Comparison of ENCODE assay signal across 23 mouse cellular contexts in genomic region chr10:85538051-85538753, GRCm38 (mm10).
A peak's percentile ranks its signal among the peaks of the same experiment; 100 is the strongest.
DNase-seq lines count a peak whose midpoint lies in the region; ATAC-seq and TF ChIP-seq lines count a peak whose summit lies in the region.
"Had no signal": no experiment of that assay in that cellular context is flagged by ENCODE, and none has a peak within 500 bp of the region (broad histone marks: within the 10 kb centered on the region; RNA-seq: fewer than 3 reads in every experiment).

No protein-coding gene starts in this region.

- intact Hi-C loops in heart, postnatal 36 days (cut with DNase I), result loop anchor here (5.0 kb wide), 1 partner anchor 316 kb away; no protein-coding TSS in a partner anchor

- in situ Hi-C loops in ES-E14 (cut with MboI; ENCODE audit: low sequenced_read_pairs in 2 of 2, unreplicated experiment in 2 of 2), result no loop called here

- no peak for TF ChIP-seq CTCF in ES-Bruce4 (IDR thresholded peaks at IDR 0.05; ENCODE audit: low read depth, low read length)

- H3K27ac ChIP-seq in midbrain, embryonic 11.5 days (ENCODE audit: low read depth, low read length), result no peak overlapping the region
- no peak overlapping the region for H3K27ac ChIP-seq in midbrain, embryonic 13.5 days
- H3K27ac ChIP-seq in ES-Bruce4 (ENCODE audit: insufficient read depth, low read length) (peak overlapping the region; percentile 99), ES-E14 (ENCODE audit: insufficient read depth, low read depth, low read length, poor library complexity, severe bottlenecking) (peak overlapping the region; percentile 100)
- no peak overlapping the region for H3K27ac ChIP-seq in hindbrain, embryonic 13.5 days
- H3K27ac ChIP-seq: embryonic facial prominence, embryonic 13.5 days; embryonic facial prominence, embryonic 15.5 days had no signal

- TF ChIP-seq EP300 in ES-Bruce4 (IDR thresholded peaks at IDR 0.05; ENCODE audit: insufficient read depth, low read depth, low read length), result peak; percentile 90

- no peak overlapping the region for H3K4me3 ChIP-seq in midbrain, embryonic 11.5 days (ENCODE audit: low read depth, low read length)
- no peak overlapping the region for H3K4me3 ChIP-seq in midbrain, embryonic 13.5 days (replicated peaks)
- H3K4me3 ChIP-seq in ES-Bruce4 (ENCODE audit: low read depth, low read length), result no peak overlapping the region
- H3K4me3 ChIP-seq in ES-E14 (ENCODE audit: insufficient read depth in 1 of 2, low read depth in 1 of 2, low read length in 2 of 2, poor library complexity in 1 of 2, severe bottlenecking in 1 of 2), result no peak overlapping the region; a peak in 1 of 4 replicates
- H3K4me3 ChIP-seq in hindbrain, embryonic 13.5 days, result no peak overlapping the region
- H3K4me3 ChIP-seq: embryonic facial prominence, embryonic 13.5 days; embryonic facial prominence, embryonic 15.5 days; erythroblast, embryonic 14.5 days; forebrain, embryonic 10.5 days; forebrain, embryonic 12.5 days; forebrain, embryonic 15.5 days had no signal

- WGBS in midbrain, embryonic 11.5 days, result 89% methylated on average over 11 of the region's 11 CpGs
- WGBS in midbrain, embryonic 13.5 days, result 89% methylated on average over 11 of the region's 11 CpGs
- 91% methylated on average over 11 of the region's 11 CpGs for WGBS in hindbrain, embryonic 13.5 days

- no peak overlapping the region for H3K4me2 ChIP-seq in midbrain, embryonic 11.5 days
- no peak overlapping the region for H3K4me2 ChIP-seq in midbrain, embryonic 13.5 days (replicated peaks)
- no peak overlapping the region for H3K4me2 ChIP-seq in hindbrain, embryonic 13.5 days
- H3K4me2 ChIP-seq: embryonic facial prominence, embryonic 13.5 days; embryonic facial prominence, embryonic 15.5 days; forebrain, embryonic 12.5 days; forebrain, embryonic 15.5 days had no signal

- no peaks in the 10 kb centered on the region for H3K36me3 ChIP-seq in midbrain, embryonic 11.5 days (ENCODE audit: control insufficient read depth, insufficient read depth, low read length)
- no peaks in the 10 kb centered on the region for H3K36me3 ChIP-seq in midbrain, embryonic 13.5 days
- no peaks in the 10 kb centered on the region for H3K36me3 ChIP-seq in ES-Bruce4 (ENCODE audit: control insufficient read depth, insufficient read depth, low read length, poor library complexity, severe bottlenecking)
- H3K36me3 ChIP-seq in ES-E14 (ENCODE audit: control insufficient read depth, insufficient read depth, low read length, poor library complexity, severe bottlenecking), result no peaks in the 10 kb centered on the region
- H3K36me3 ChIP-seq in hindbrain, embryonic 13.5 days, result no peaks in the 10 kb centered on the region
- H3K36me3 ChIP-seq: embryonic facial prominence, embryonic 13.5 days; embryonic facial prominence, embryonic 15.5 days; forebrain, embryonic 10.5 days; forebrain, embryonic 12.5 days; forebrain, embryonic 15.5 days had no signal

- no peak for TF ChIP-seq POLR2A in ES-Bruce4 (IDR thresholded peaks at IDR 0.05; ENCODE audit: insufficient read depth, low read length)

- peaks cover 12% of the 10 kb centered on the region for H3K4me1 ChIP-seq in midbrain, embryonic 11.5 days (ENCODE audit: control insufficient read depth, insufficient read depth, low read length)
- peaks cover 26% of the 10 kb centered on the region for H3K4me1 ChIP-seq in midbrain, embryonic 13.5 days (replicated peaks)
- peaks cover 14% of the 10 kb centered on the region for H3K4me1 ChIP-seq in ES-Bruce4 (ENCODE audit: control insufficient read depth, insufficient read depth, low read length)
- H3K4me1 ChIP-seq in ES-E14 (ENCODE audit: control insufficient read depth in 2 of 2, insufficient read depth in 2 of 2, low read length in 2 of 2, poor library complexity in 1 of 2), result peaks cover 19 to 41% of the 10 kb centered on the region in 2 experiments
- H3K4me1 ChIP-seq in hindbrain, embryonic 13.5 days (replicated peaks), result peaks cover 19% of the 10 kb centered on the region
- H3K4me1 ChIP-seq: embryonic facial prominence, embryonic 15.5 days had no signal

- H3K9me3 ChIP-seq in midbrain, embryonic 11.5 days (ENCODE audit: control insufficient read depth, low read length), result no peaks in the 10 kb centered on the region
- H3K9me3 ChIP-seq in midbrain, embryonic 13.5 days, result no peaks in the 10 kb centered on the region
- H3K9me3 ChIP-seq in ES-Bruce4 (replicated peaks; ENCODE audit: control insufficient read depth, insufficient read depth, low read length, poor library complexity, severe bottlenecking), result 0 out of 2 replicates have a peak, but pooled peaks cover 6% of the 10 kb centered on the region
- H3K9me3 ChIP-seq in ES-E14 (ENCODE audit: control insufficient read depth, insufficient read depth, low read depth, low read length), result no peaks in the 10 kb centered on the region
- H3K9me3 ChIP-seq in hindbrain, embryonic 13.5 days, result no peaks in the 10 kb centered on the region
- H3K9me3 ChIP-seq: embryonic facial prominence, embryonic 13.5 days; embryonic facial prominence, embryonic 15.5 days; forebrain, embryonic 10.5 days; forebrain, embryonic 12.5 days; forebrain, embryonic 15.5 days had no signal

- H3K9ac ChIP-seq in midbrain, embryonic 11.5 days (ENCODE audit: low read length), result no peak overlapping the region
- H3K9ac ChIP-seq in midbrain, embryonic 13.5 days (replicated peaks), result no peak overlapping the region
- no peak overlapping the region for H3K9ac ChIP-seq in ES-Bruce4 (ENCODE audit: low read depth, poor library complexity, severe bottlenecking)
- peak overlapping the region; percentile 70; the same call in 1 of the 2 replicates for H3K9ac ChIP-seq in ES-E14 (ENCODE audit: insufficient read depth, low read depth, low read length, poor library complexity, severe bottlenecking)
- no peak overlapping the region for H3K9ac ChIP-seq in hindbrain, embryonic 13.5 days
- H3K9ac ChIP-seq: embryonic facial prominence, embryonic 13.5 days; embryonic facial prominence, embryonic 15.5 days; forebrain, embryonic 12.5 days; forebrain, embryonic 15.5 days had no signal

- ATAC-seq in midbrain, embryonic 11.5 days (ENCODE audit: low FRiP score), result no peak
- no peak for ATAC-seq in midbrain, embryonic 13.5 days
- ATAC-seq in hindbrain, embryonic 13.5 days (ENCODE audit: low FRiP score), result no peak
- ATAC-seq: forebrain, embryonic 15.5 days had no signal

- no peaks in the 10 kb centered on the region for H3K27me3 ChIP-seq in midbrain, embryonic 11.5 days (ENCODE audit: control insufficient read depth, insufficient read depth, low read length)
- H3K27me3 ChIP-seq in midbrain, embryonic 13.5 days, result no peaks in the 10 kb centered on the region
- no peaks in the 10 kb centered on the region for H3K27me3 ChIP-seq in ES-Bruce4 (ENCODE audit: control insufficient read depth, insufficient read depth, low read length, poor library complexity, severe bottlenecking)
- 0 out of 2 replicates have a peak, but pooled peaks cover 5% of the 10 kb centered on the region for H3K27me3 ChIP-seq in hindbrain, embryonic 13.5 days
- H3K27me3 ChIP-seq: embryonic facial prominence, embryonic 15.5 days; forebrain, embryonic 12.5 days; forebrain, embryonic 15.5 days had no signal

- DNase-seq in midbrain, embryonic 11.5 days (ENCODE audit: low spot score, missing footprints), result peak; percentile 76
- no peak for DNase-seq in ES-E14 (ENCODE audit: low read depth, low spot score)
- DNase-seq in ZHBTc4 (ENCODE audit: low read depth, low spot score), result peak; percentile 73
- DNase-seq in heart, postnatal 36 days, result no peak
- no peak for DNase-seq in adrenal gland, postnatal 10 days
- DNase-seq: adrenal gland, adult 2 months; adrenal gland, postnatal 14 days; adrenal gland, postnatal 36 days; cerebellum, adult 11-12 months; cerebellum, adult 2 months; cerebellum, adult 9-10 months; cerebellum, postnatal 10 days; cerebellum, postnatal 25 days; embryo, embryonic 11 days had no signal

TF ChIP-seq in ES-E14, 5 proteins besides CTCF, POLR2A, EP300 and RAD21:
- TF ChIP-seq CHD2 (IDR thresholded peaks at IDR 0.05; ENCODE audit: low read depth, low read length) (no peak), HCFC1 (IDR thresholded peaks at IDR 0.05; ENCODE audit: borderline replicate concordance, insufficient read depth, low read length) (no peak), ZC3H11A (IDR thresholded peaks at IDR 0.05; ENCODE audit: borderline replicate concordance, low read depth, low read length) (no peak), ZNF384 (IDR thresholded peaks at IDR 0.05; ENCODE audit: low read depth, low read length) (no peak), MAFK (IDR thresholded peaks at IDR 0.05; ENCODE audit: insufficient read depth, low read depth, low read length) (no peak)

Comparison
In these comparisons a context has a peak if more than half of its experiments do, and no peak if none do; other contexts are left out.
1. DNase-seq: peak in midbrain, embryonic 11.5 days (single experiment) and ZHBTc4 (single experiment); none in ES-E14 (single experiment), heart, postnatal 36 days (0 of 2) and adrenal gland, postnatal 10 days (single experiment).
2. H3K27ac ChIP-seq: peak in ES-Bruce4 (single experiment) and ES-E14 (single experiment); none in midbrain, embryonic 11.5 days (single experiment), midbrain, embryonic 13.5 days (single experiment) and hindbrain, embryonic 13.5 days (single experiment).